Mouse (Mus musculus): ENCODE data around the gene Scrg1. TPM values are rescaled to one million over a fixed set of nuclear protein-coding genes. Genes with fewer than 3 reads are reported as not detected.
"Not testable (repeated sequence)": the region's sequence is repeated elsewhere in the genome, so short reads cannot be mapped to it uniquely, and the experiment has no call there.

Gene Scrg1
- polyA plus RNA-seq, 1 experiment from 2014 or later = 2.9 TPM

DNA sequence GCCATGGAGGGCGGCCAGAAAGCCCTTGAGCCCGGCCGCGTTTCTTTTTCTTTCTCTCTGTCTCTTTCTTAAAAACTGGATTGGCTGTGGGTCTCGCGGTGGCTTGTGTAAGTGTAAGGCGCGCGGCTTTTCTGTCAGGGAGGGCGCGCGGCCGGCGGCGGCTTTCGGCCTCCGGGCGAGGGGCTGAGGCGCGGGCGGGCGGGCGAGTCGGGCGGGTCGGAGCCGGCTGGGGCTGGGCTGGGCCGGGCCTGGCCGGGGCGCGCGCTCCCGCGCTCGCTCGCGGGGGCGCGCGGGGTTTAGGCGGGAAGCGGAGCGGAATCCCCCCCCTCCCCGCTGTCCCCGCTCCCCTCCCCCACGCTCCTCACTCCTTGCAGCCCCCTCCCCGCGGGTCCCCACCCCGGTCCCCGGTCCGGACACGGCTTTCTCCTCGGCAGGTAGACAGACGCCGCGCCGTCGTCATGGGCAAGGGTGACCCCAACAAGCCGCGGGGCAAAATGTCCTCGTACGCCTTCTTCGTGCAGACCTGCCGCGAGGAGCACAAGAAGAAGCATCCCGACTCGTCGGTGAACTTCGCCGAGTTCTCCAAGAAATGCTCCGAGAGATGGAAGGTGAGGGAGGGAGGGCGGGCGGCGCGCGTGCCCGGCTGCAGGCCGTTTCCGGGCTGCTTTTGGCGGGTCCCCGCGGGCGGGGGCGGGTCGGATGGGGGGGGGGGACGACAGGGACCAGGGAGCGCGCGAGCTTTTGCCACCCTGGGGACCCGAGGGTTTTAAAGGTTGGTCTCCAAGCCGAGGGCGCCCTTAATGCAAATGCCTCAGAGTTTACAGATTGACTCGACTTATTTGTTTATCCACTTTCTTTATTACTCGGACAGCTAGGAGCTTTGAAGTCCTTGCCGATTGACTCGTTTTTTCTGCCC lies 56.7 kb downstream of the Scrg1 start:
- 1% methylated on average over 60 of the region's 96 CpGs for WGBS
- Histone ChIP-seq H3K4me2 (ENCODE audit: low read depth, low read length) (peak overlapping the region; percentile 36), H3K4me3 (ENCODE audit: low read depth, low read length) (peak overlapping the region; percentile 95), H3K27ac (replicated peaks; ENCODE audit: low read depth, low read length) (peak overlapping the region; percentile 100), H3K9me3 (replicated peaks; ENCODE audit: control insufficient read depth, low read length) (no peaks in the 10 kb centered on the region), H3K36me3 (replicated peaks; ENCODE audit: control insufficient read depth, insufficient read depth, low read depth, low read length) (0 out of 2 replicates have a peak, but pooled peaks cover 2% of the 10 kb centered on the region), H3K4me1 (ENCODE audit: control insufficient read depth, insufficient read depth, low read length) (no peaks in the 10 kb centered on the region), H3K27me3 (ENCODE audit: control insufficient read depth, insufficient read depth, low read length) (no peaks in the 10 kb centered on the region), H3K9ac (replicated peaks; ENCODE audit: low read length) (peak overlapping the region; percentile 100)
- DNase-seq (ENCODE audit: low spot score) (peak; percentile 76), ATAC-seq (replicated peaks; ENCODE audit: insufficient number of reproducible peaks, low FRiP score, low TSS enrichment, low read depth) (peak; percentile 38; the same call in 1 of the 2 replicates)

- Histone ChIP-seq H3K4me2 (ENCODE audit: low read depth, low read length) (peak overlapping the region; percentile 36), H3K9ac (replicated peaks; ENCODE audit: low read length) (peak overlapping the region; percentile 100), H3K4me3 (ENCODE audit: low read depth, low read length) (peak overlapping the region; percentile 95)
- not testable (repeated sequence) for ATAC-seq (replicated peaks; ENCODE audit: insufficient number of reproducible peaks, low FRiP score, low TSS enrichment, low read depth); H3K36me3 ChIP-seq (replicated peaks; ENCODE audit: control insufficient read depth, insufficient read depth, low read depth, low read length); H3K4me1 ChIP-seq (ENCODE audit: control insufficient read depth, insufficient read depth, low read length); H3K27ac ChIP-seq (replicated peaks; ENCODE audit: low read depth, low read length); H3K9me3 ChIP-seq (replicated peaks; ENCODE audit: control insufficient read depth, low read length); DNase-seq (ENCODE audit: low spot score); H3K27me3 ChIP-seq (ENCODE audit: control insufficient read depth, insufficient read depth, low read length)
- 24% methylated on average over 9 of the region's 10 CpGs for WGBS
Measured at GRCm38 (mm10) chr8:57513178-57513661, 57.5 kb downstream of the Scrg1 start.

GRCm38 (mm10) chr8:57516685-57517084 lies 61.0 kb downstream of the Scrg1 start:
- not testable (repeated sequence) for H3K36me3 ChIP-seq (replicated peaks; ENCODE audit: control insufficient read depth, insufficient read depth, low read depth, low read length)

GRCm38 (mm10) chr8:57517723-57518122 lies 62.0 kb downstream of the Scrg1 start:
- 89% methylated on average over 3 of the region's 3 CpGs for WGBS
- Histone ChIP-seq H3K4me1 (ENCODE audit: control insufficient read depth, insufficient read depth, low read length) (no peaks in the 10 kb centered on the region), H3K27me3 (ENCODE audit: control insufficient read depth, insufficient read depth, low read length) (no peaks in the 10 kb centered on the region), H3K4me2 (ENCODE audit: low read depth, low read length) (no peak overlapping the region), H3K27ac (replicated peaks; ENCODE audit: low read depth, low read length) (no peak overlapping the region), H3K9me3 (replicated peaks; ENCODE audit: control insufficient read depth, low read length) (no peaks in the 10 kb centered on the region), H3K4me3 (ENCODE audit: low read depth, low read length) (no peak overlapping the region), H3K36me3 (replicated peaks; ENCODE audit: control insufficient read depth, insufficient read depth, low read depth, low read length) (0 out of 2 replicates have a peak, but pooled peaks cover 2% of the 10 kb centered on the region), H3K9ac (replicated peaks; ENCODE audit: low read length) (no peak overlapping the region)
- ATAC-seq (replicated peaks; ENCODE audit: insufficient number of reproducible peaks, low FRiP score, low TSS enrichment, low read depth) = no peak
- DNase-seq (ENCODE audit: low spot score) = peak; percentile 18

More at GRCm38 (mm10) chr8:57516685-57517084, 61.0 kb downstream of the Scrg1 start:
- H3K9me3 ChIP-seq (replicated peaks; ENCODE audit: control insufficient read depth, low read length); H3K4me2 ChIP-seq (ENCODE audit: low read depth, low read length); H3K4me3 ChIP-seq (ENCODE audit: low read depth, low read length); H3K9ac ChIP-seq (replicated peaks; ENCODE audit: low read length); H3K4me1 ChIP-seq (ENCODE audit: control insufficient read depth, insufficient read depth, low read length); H3K27me3 ChIP-seq (ENCODE audit: control insufficient read depth, insufficient read depth, low read length); H3K27ac ChIP-seq (replicated peaks; ENCODE audit: low read depth, low read length); ATAC-seq (replicated peaks; ENCODE audit: insufficient number of reproducible peaks, low FRiP score, low TSS enrichment, low read depth); DNase-seq (ENCODE audit: low spot score): not testable (repeated sequence)
- WGBS = 87% methylated on average over 5 of the region's 5 CpGs

DNA sequence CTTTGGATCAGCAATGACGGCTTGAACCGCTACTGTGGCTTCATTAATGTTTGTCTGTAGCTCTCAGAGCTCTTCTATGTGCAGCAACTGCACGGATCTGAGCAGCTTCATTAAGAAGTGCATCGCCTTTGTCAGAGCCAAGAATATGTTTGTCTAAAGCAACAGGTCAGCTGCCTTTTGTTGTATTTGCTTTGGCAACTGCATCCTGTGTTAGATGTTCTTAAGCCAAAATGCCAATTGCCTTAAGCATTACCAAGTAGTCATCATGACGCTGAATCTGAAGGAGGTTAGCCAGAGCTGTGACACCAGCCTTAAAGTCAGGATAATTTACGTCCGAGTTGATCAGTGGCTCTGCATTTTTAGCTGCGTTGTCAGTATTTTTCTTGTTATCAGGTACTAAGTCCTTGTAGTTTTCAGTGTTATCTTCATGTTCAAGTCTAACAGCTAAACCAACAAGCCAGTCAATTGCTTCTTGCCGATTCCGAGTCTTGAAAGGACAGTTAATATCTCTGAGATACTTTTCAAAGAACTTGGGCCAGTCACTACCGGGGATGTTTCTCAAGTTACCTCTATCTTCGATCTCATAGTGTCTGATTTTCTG lies 64.6 kb downstream of the Scrg1 start:
- no peak for DNase-seq (ENCODE audit: low spot score)
- H3K4me3 ChIP-seq (ENCODE audit: low read depth, low read length) = no peak overlapping the region
- H3K4me2 ChIP-seq (ENCODE audit: low read depth, low read length) = no peak overlapping the region
- H3K27ac ChIP-seq (replicated peaks; ENCODE audit: low read depth, low read length) = no peak overlapping the region
- 0 out of 2 replicates have a peak, but pooled peaks cover 2% of the 10 kb centered on the region for H3K36me3 ChIP-seq (replicated peaks; ENCODE audit: control insufficient read depth, insufficient read depth, low read depth, low read length)
- no peaks in the 10 kb centered on the region for H3K27me3 ChIP-seq (ENCODE audit: control insufficient read depth, insufficient read depth, low read length)
- H3K9me3 ChIP-seq (replicated peaks; ENCODE audit: control insufficient read depth, low read length) = no peaks in the 10 kb centered on the region
- ATAC-seq (replicated peaks; ENCODE audit: insufficient number of reproducible peaks, low FRiP score, low TSS enrichment, low read depth) = no peak
- H3K9ac ChIP-seq (replicated peaks; ENCODE audit: low read length) = no peak overlapping the region
- no peaks in the 10 kb centered on the region for H3K4me1 ChIP-seq (ENCODE audit: control insufficient read depth, insufficient read depth, low read length)
- 88% methylated on average over 12 of the region's 12 CpGs for WGBS

Other genes with a start within 250 kb of the Scrg1 start
- 8.3 and 8.7 TPM in 2 replicates for gene Hand2, start 134.9 kb upstream of the Scrg1 start, polyA plus RNA-seq (2014; fragmentation: Nextera tagmentation; extraction: Ambion mirVana)
- gene Sap30, start 31.9 kb downstream of the Scrg1 start, polyA plus RNA-seq (2014; fragmentation: Nextera tagmentation; extraction: Ambion mirVana) = 85.6 and 94.5 TPM in 2 replicates
- gene Hmgb2, start 56.0 kb downstream of the Scrg1 start, polyA plus RNA-seq (2014; fragmentation: Nextera tagmentation; extraction: Ambion mirVana) = 509 and 581 TPM in 2 replicates
- 18.2 and 18.9 TPM in 2 replicates for gene Galnt7, start 197.1 kb downstream of the Scrg1 start, polyA plus RNA-seq (2014; fragmentation: Nextera tagmentation; extraction: Ambion mirVana)